Mouse (Mus musculus) kidney, embryonic 15.5 days (tissue): ENCODE measurements around the gene Slc22a12. TPM values are rescaled to one million over a fixed set of nuclear protein-coding genes. Genes with fewer than 3 reads are reported as not detected.

ENCODE experiments used
- microRNA-seq: library from miRNA; unstranded; fragments of <30 nt; microRNA quantifications from one replicate; pipeline ENCODE4, GENCODE M21; 2016
- polyA plus RNA-seq: library from polyadenylated mRNA; unstranded; fragments of >200 nt; fragmentation: Nextera tagmentation; extraction: Ambion mirVana; gene quantifications from 2 replicates; pipeline ENCODE4 v1.2.1, GENCODE M21; 2015

Slc22a12 gene
- polyA plus RNA-seq, 1 experiment from 2014 or later, result 16.3 TPM

Small RNA genes lying within 50 kb of the gene (microRNA-seq; reads per million reads assigned to microRNA genes)
- not detected for gene Gm26460

Other genes starting within 250 kb of the Slc22a12 start
- 0.78 and 1.0 TPM in 2 replicates for gene Cdc42bpg, start 236.6 kb downstream of the Slc22a12 start, polyA plus RNA-seq
- 82.1 and 91.8 TPM in 2 replicates for gene Men1, start 208.1 kb downstream of the Slc22a12 start, polyA plus RNA-seq
- 18.7 and 21.9 TPM in 2 replicates for gene Map4k2, start 201.9 kb downstream of the Slc22a12 start, polyA plus RNA-seq
- 155 and 165 TPM in 2 replicates for gene Sf1, start 179.3 kb downstream of the Slc22a12 start, polyA plus RNA-seq
- 28.2 and 30.4 TPM in 2 replicates for gene Pygm, start 158.6 kb downstream of the Slc22a12 start, polyA plus RNA-seq
- gene Rasgrp2, start 143.7 kb downstream of the Slc22a12 start, polyA plus RNA-seq, result 89.5 and 97.6 TPM in 2 replicates
- gene Nrxn2, start 124.3 kb downstream of the Slc22a12 start, polyA plus RNA-seq, result 6.3 TPM in 2 replicates